Mouse (Mus musculus) heart, adult 11 months (tissue): ENCODE results near the gene Rfx2.
A peak's percentile ranks its signal among the peaks of the same experiment; 100 is the strongest.

Experiments used
- DNase-seq: peaks from one replicate; pipeline ENCODE4 v3.0.0; 2022

The Rfx2 gene

DNA sequence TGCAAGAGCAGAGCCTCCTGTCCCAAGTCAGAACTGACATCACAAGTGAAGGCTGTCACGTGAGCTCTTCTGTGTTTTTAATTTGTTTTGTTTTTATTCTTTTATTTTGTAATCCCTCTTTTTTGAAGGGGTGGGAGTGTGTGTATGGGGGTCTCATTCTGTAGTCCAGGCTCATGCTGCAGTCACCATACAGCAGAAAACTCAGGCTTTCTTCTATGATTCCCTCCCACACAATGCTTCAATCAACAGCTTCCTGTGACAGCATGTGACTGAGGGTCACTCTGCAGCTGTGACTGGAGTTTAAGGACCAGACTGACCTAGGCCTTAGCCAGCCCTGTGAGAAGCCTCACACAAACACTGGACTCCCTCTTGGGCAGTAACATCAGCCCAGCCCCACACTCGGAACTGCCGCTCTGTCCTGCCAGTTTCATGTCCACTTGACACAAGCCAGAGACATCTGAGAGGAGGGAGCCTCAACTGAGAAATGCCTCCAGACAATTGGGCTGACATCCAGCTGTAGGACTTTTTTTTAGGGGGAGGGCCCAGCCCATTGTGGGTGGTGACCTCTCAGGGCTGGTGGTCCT lies 51.9 kb downstream of the Rfx2 start:
- DNase-seq: peak; percentile 95

GRCm38 (mm10) chr17:56777568-56777967 lies 53.2 kb downstream of the Rfx2 start:
- no peak for DNase-seq

DNA sequence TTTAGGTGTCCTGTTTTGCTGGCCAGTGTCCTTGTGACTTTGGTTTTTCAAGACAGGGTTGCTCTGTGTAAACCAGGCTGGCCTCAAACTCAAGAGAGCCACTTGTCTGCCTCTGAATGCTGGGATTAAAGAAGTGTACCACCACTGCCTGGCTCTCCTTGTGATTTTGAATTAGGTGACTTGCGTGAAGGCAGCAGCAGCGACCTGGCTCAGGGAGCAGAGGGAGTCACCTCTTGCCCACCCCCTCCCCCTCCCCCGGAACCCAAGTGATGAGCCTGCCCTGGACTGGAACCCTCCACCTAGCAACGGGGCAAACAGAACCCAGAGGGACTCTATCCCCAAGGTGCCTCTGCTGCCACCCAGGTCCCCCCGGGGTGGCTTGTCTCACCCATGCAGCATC lies 60.9 kb downstream of the Rfx2 start, which contains the start of gene Prr22:
TSS of gene Prr22 (plus strand) at position 301 of the 400 bp plus-strand sequence.
- no peak for DNase-seq

- DNase-seq: peak; percentile 90
Observed at GRCm38 (mm10) chr17:56768941-56769340, 61.9 kb downstream of the Rfx2 start.

GRCm38 (mm10) chr17:56767531-56768135 lies 63.2 kb downstream of the Rfx2 start:
- DNase-seq: peak; percentile 93

GRCm38 (mm10) chr17:56766631-56767405 lies 64.0 kb downstream of the Rfx2 start:
- DNase-seq: peak; percentile 94

GRCm38 (mm10) chr17:56765431-56765830 lies 65.4 kb downstream of the Rfx2 start:
- DNase-seq: no peak

- peak; percentile 99 for DNase-seq
Observed at GRCm38 (mm10) chr17:56764474-56765354, 66.1 kb downstream of the Rfx2 start, which contains the start of gene Dus3l. Dus3l (plus strand) TSS chr17:56764757.

DNA sequence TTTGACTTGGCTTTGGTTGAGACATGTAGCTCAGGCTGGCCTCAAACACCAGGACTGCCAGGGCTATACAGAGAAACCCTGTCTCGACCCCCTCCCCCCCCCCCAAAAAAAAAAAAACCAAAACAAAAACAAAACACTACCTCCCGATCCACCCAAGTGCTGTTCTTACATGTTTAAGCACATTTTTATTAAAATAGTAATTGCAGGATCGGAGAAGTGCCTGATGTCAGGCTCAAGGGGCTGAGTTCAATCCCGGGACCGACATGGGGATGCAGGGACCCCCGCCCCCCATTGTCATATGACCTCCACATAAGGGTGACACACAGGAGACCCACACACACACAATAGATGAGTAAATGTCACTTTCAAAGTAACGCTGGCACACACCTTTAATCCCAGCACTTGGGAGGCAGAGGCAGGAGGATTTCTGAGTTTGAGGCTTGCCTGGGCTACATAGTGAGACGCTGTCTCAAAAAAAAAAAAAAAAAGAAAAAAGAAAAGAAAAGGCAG lies 67.0 kb downstream of the Rfx2 start:
- DNase-seq: peak; percentile 91

DNA sequence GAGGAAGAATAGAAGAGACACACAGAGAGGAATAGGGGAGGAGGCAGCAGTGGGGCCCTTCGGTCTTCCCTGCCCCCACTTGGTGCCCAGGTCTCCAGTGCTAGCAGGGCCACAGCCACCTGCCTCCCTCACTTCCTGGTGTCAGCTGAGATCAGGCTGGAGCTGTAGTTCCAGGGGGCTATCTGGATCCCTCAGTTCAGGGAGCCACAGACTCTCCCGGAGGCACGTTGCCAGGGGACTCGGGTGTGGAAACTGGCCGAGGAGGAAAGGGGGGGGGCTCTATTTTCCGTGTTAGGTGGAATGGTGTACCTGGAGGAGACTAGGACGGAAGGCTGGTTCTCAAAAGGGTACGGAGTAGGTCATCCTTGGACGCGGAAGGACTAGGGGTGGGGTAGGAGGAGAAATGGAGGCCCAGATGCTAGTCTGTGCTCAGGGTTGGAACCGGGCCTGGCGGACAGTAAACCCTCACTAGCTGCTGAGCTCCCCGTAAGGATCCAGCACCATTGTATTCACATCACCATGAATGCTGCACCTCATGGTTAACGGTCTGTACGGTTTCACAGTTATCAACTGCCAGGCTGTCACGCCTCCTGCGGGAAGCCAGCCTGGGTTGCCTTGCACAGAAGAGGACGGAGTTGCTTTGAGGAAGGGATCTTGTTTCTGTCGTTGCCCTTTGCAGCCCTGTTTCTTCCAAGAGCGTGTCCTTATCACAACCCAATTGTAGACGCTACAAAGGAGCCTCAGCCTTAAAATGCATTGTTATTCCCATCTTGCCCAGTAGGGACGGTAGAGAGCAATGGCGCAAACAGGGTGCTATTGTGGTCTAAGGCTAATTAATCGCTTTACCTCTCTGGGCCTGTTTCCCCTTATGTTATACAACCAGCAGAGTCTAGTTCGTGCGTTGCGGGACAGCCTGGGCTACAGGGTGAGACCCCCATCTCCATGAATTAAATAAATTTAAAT lies 67.8 kb downstream of the Rfx2 start:
- DNase-seq: peak; percentile 96

DNA sequence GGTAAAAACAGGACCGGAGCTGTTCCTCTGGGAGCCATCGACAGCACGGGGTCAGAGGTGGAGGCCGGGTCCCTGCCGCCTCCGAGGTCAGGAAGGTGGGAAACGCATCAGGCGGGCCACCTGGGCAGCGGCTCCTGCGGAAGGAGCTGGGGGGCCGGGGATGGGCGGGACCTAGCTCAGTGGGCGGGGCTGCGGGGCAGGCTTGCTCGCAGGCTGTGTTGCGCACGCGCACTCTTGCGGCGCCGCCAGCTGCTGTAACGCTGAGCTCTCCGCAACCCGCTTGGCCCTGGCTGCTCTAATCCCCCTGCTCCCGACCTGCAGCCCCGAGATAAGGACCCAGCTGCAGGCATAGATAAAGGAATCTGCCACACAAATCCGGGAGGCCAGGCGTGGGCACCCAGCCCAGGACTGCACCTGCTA lies 68.8 kb downstream of the Rfx2 start:
- DNase-seq: peak; percentile 99

DNA sequence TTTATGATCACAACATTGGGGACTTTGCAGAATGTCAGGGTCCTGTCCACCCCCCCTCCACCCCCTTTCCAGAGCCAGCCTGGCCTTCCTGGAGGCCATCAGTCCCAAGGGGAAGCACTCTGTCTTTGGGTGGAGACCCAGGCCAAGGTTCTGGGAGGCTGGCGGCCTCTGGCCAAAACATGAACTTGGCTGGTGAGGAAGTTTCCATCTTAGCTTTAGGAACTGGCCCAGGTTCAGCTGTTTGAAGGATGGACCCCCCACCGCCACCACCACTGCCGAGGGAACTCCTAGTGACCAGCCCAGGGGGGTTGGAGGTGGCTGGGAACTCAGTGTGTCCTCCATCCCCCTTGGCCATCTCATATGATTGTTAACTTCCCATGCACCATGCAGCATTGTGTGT lies 69.7 kb downstream of the Rfx2 start:
- peak; percentile 85 for DNase-seq

- DNase-seq: peak; percentile 91
Observed at GRCm38 (mm10) chr17:56759261-56759660, 71.6 kb downstream of the Rfx2 start.

GRCm38 (mm10) chr17:56758132-56758531 lies 72.7 kb downstream of the Rfx2 start:
- DNase-seq: peak; percentile 96

DNA sequence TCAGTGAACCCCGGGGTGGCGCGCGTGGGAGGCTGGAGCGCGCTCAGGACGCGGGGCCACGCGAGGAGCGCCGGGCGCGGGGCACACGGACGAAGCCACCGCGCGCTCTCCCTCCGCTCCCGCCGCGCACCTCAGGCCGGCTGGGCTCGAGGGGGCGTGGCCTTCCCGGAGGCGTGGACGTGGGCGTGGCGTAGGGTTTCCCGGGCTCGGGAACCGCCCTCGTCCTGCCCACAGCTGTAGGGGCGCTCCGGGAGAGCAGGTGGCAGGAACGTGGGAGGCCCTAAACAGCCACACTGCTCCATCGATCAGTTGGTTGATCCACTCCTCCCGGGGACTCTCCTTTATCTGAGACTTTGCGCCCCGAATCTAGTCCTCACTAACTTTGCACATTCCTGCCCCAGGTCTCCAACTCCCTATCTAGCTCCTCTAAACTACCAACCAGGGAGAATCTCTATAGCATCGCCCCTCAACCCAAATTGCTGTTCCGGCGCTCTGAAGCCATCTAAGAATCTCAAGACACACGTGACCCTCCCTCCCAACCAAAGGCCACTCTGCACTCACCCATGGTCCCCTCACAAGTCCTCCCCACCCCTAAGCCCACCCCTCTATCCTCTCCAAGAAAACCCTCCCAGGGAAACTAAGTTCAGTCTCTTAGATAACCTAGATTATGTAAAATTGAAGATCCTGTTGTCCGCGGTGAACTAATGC lies 73.2 kb downstream of the Rfx2 start, which contains the start of gene Nrtn:
TSS of gene Nrtn (minus strand) at position 115 of the 708 bp plus-strand sequence.
- DNase-seq: peak; percentile 98

GRCm38 (mm10) chr17:56756703-56757399 lies 74.0 kb downstream of the Rfx2 start:
- DNase-seq: peak; percentile 94

GRCm38 (mm10) chr17:56754271-56755185 lies 76.3 kb downstream of the Rfx2 start:
- no peak for DNase-seq

DNA sequence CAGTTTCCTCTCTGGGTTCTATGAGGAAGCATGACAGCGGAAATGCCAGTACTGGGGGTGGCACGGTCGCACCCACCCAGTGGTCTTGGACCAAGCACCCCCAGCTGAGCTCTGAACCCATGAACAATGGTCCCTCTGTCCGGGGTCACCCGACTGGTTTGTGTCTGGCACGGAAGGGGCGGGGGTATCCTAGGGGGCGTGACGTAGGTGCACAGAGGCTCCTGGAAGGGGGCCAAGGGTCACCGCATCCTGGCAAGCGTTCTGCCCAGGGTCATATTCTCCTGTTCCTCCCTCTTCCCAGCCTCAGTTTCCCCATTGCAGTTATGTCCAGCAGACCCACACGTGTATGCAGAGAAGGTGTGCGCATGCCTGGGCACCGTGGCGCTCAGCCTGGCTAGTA lies 77.4 kb downstream of the Rfx2 start:
- DNase-seq: no peak
